Mouse (Mus musculus) lung, embryonic 14.5 days (tissue): ENCODE data around the gene Cd274. TPM values are rescaled to one million over a fixed set of nuclear protein-coding genes. Genes with fewer than 3 reads are reported as not detected.
A peak's percentile ranks its signal among the peaks of the same experiment; 100 is the strongest.

ENCODE experiments used
- ATAC-seq: fragments of 200-750 bp; cut with Nextera tagmentation; 2 replicates; pipeline ENCODE4 v1.8.0; 2017; ENCODE audit warnings: mild to moderate bottlenecking, moderate TSS enrichment, moderate library complexity; ENCODE audit not compliant: insufficient read depth
- DNase-seq: peaks from one replicate; pipeline ENCODE4 v3.0.0-alpha.2; 2015
- H3K27ac ChIP-seq: fragments of 300-500 bp; sonication (generic); 2 replicates; pipeline ENCODE4 v1.5.1; 2014; ENCODE audit warnings: low read depth, mild to moderate bottlenecking, moderate library complexity
- H3K27me3 ChIP-seq: fragments of 300-500 bp; sonication (generic); 2 replicates; pipeline ENCODE4 v1.6.1; 2014; ENCODE audit warnings: low read length, control low read depth; ENCODE audit not compliant: insufficient read depth
- H3K36me3 ChIP-seq: fragments of 300-500 bp; sonication (generic); 2 replicates; pipeline ENCODE4 v1.6.1; 2014; ENCODE audit warnings: control low read depth; ENCODE audit not compliant: insufficient read depth
- H3K4me1 ChIP-seq: fragments of 300-500 bp; sonication (generic); 2 replicates; pipeline ENCODE4 v1.6.1; 2014; ENCODE audit warnings: antibody characterized with exemption, control low read depth; ENCODE audit not compliant: insufficient read depth
- H3K4me2 ChIP-seq: fragments of 300-500 bp; sonication (generic); 2 replicates; pipeline ENCODE4 v1.6.1; 2014; ENCODE audit warnings: mild to moderate bottlenecking
- H3K4me3 ChIP-seq: fragments of 300-500 bp; sonication (generic); 2 replicates; pipeline ENCODE4 v1.5.1; 2014; ENCODE audit warnings: low read depth, low read length
- H3K9ac ChIP-seq: fragments of 300-500 bp; sonication (generic); 2 replicates; pipeline ENCODE4 v1.6.1; 2014
- H3K9me3 ChIP-seq: fragments of 300-500 bp; sonication (generic); 2 replicates; pipeline ENCODE4 v1.6.1; 2016; ENCODE audit warnings: low read depth, low read length, control low read depth
- CTCF ChIP-seq: IDR thresholded peaks from 2 replicates; pipeline ENCODE4 v1.5.1; 2016; ENCODE audit warnings: antibody characterized with exemption, low read depth
- WGBS: fragments of 180-500 bp; shearing (Covaris S2); extraction: QIAGEN DNeasy Blood & Tissue Kit; methylation state at CpG from one replicate; pipeline ENCODE4 v1.1.7; 2014; 5-methylcytosine and 5-hydroxymethylcytosine counted together
- polyA plus RNA-seq: library from polyadenylated mRNA; unstranded; fragments of >200 nt; fragmentation: Nextera tagmentation; extraction: Ambion mirVana; gene quantifications from 2 replicates; pipeline ENCODE4 v1.2.1, GENCODE M21; 2014

Cd274 gene
- polyA plus RNA-seq, 1 experiment from 2014 or later, result 0.25 TPM

DNA sequence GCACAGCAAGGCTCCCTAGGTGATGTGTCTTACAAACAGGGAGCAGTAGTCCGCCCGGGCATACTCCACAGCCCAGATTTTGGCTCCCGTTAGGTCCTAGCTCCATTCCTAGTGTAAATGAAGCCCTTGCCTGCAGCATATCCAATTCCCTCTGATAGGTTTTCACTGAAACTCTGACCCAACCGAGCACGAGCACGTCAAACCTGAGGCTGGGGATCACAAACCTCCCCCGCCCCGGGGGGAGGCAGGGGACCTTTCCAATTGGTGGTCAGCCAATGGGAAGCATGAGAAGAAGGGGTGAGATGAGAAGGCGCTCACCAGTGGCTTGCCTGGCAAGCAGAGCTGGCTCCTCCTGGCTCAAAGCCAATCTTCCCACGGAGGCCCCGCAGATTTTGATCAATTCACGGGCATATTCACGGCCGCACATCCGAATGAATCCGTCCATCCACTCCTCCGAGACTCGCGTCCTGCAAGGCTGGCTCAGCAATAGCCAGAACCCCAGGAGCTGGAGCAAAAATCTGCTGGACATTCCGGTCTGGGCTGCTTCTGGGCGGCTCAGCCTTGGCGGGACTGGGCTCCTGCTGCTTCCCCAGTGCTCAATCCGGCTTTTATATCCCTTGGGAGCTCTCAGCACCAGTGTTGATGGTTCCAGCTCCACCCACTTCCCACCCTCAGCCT, 33.0 kb upstream of the Cd274 start, which contains the start of gene Rln1:
TSS of gene Rln1 (minus strand) at position 603 of the 678 bp plus-strand sequence.
- Histone ChIP-seq H3K4me3 (peak within 1 kb of the TSS; percentile 38), H3K27ac (no peak within 1 kb of the TSS), H3K4me1 (peaks cover 7% of the 10 kb centered on the region; the same call in 1 of the 2 replicates), H3K9ac (peak within 1 kb of the TSS; percentile 60), H3K4me2 (peak within 1 kb of the TSS; percentile 80), H3K9me3 (no peaks in the 10 kb centered on the region), H3K27me3 (peaks cover 19% of the 10 kb centered on the region), H3K36me3 (no peaks in the 10 kb centered on the region)
- TF ChIP-seq CTCF, result no peak
- peak; percentile 63; the same call in 1 of the 2 replicates for ATAC-seq
- 2% methylated on average over 23 of the region's 23 CpGs for WGBS
- DNase-seq, result peak; percentile 76

DNA sequence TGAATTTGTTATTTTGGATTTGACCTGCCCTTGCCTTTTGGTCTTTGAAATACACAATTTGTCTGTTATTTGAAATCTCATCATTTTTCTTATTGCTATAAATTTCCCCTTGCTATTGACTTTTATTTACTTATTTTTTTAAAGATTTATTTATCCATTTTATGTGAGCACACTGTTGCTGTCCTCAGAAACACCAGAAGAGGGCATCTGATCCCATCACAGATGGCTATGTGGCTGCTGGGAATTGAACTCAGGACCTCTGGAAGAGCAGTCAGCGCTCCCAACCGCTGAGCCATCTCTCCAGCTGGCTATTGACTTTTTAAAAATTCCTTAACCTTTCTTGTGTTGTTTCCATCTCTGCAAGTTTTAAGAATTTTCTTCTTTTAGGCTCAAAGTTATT, 30.6 kb upstream of the Cd274 start:
- no peak for DNase-seq
- Histone ChIP-seq H3K9me3 (no peaks in the 10 kb centered on the region), H3K36me3 (no peaks in the 10 kb centered on the region), H3K4me3 (no peak overlapping the region), H3K4me2 (no peak overlapping the region), H3K27me3 (peaks cover 19% of the 10 kb centered on the region), H3K9ac (no peak overlapping the region), H3K27ac (no peak overlapping the region), H3K4me1 (peaks cover 7% of the 10 kb centered on the region; the same call in 1 of the 2 replicates)
- no peak for ATAC-seq
- 84% methylated on average over 2 of the region's 2 CpGs for WGBS
- TF ChIP-seq CTCF, result 0 out of 2 replicates have a peak, but pooled peaks have one; percentile 2

DNA sequence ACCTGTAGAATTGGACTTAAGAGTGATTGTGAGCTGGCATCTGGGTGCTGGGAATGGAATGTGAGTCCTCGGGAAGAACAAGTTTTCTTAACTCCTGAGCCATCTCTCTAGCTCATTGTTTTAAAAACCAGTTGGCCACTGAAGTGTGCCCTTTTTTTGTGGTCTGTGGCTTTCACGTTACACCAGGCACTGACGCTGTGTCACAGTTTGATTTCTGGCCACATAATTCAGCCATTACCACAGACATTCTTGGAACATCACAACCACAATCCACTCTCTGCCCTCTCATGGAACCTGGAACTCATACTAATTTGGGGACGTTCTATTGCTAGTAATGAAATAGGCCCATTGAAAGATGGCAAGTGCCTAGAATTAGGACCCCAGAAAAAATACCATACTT, 26.2 kb upstream of the Cd274 start:
- H3K4me2 ChIP-seq, result no peak overlapping the region
- H3K9me3 ChIP-seq, result no peaks in the 10 kb centered on the region
- 78% methylated on average over 4 of the region's 4 CpGs for WGBS
- no peak overlapping the region for H3K4me3 ChIP-seq
- no peak for DNase-seq
- H3K27me3 ChIP-seq, result no peaks in the 10 kb centered on the region
- H3K9ac ChIP-seq, result no peak overlapping the region
- ATAC-seq, result no peak
- H3K36me3 ChIP-seq, result no peaks in the 10 kb centered on the region
- H3K4me1 ChIP-seq, result no peaks in the 10 kb centered on the region
- H3K27ac ChIP-seq, result no peak overlapping the region
- TF ChIP-seq CTCF, result no peak

DNA sequence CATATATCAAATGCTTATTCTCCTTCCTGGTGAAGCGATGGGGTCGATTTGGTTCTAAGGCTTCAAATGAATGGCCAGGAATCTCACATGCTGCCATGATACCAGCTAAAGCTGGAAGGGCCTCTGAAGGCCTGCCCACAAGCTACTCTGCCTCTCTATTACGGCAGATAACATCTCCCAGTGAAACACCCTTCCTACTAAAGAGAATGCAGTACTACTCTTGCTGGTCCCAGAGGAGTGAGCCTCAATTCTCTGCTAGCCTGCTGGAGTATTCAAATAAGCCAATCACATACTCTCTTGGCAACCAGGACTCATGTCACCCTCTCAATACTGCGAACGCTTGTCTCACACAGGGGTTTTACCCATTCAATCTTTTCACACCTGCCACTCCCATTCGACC, 25.0 kb upstream of the Cd274 start:
- Histone ChIP-seq H3K4me2 (no peak overlapping the region), H3K9ac (no peak overlapping the region), H3K36me3 (no peaks in the 10 kb centered on the region), H3K4me3 (no peak overlapping the region), H3K27ac (no peak overlapping the region), H3K9me3 (no peaks in the 10 kb centered on the region), H3K27me3 (no peaks in the 10 kb centered on the region), H3K4me1 (no peaks in the 10 kb centered on the region)
- DNase-seq (no peak), ATAC-seq (no peak)
- TF ChIP-seq CTCF, result no peak
- WGBS, result 75% methylated on average over 6 of the region's 6 CpGs

DNA sequence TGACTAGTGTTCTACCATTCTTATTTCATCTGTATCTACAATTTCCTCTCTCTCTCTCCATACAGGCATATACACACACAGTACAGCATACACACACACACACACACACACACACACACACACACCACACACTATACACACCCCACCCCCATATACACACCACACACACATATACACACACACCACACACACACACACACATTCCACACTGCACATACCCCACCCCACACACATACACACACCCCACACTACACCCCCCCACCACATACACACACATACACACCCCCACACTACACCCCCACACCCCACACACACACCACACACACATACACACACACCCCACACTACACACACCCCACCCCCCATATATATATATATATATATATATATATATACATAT, 22.4 kb upstream of the Cd274 start:
- no peak for DNase-seq
- H3K27me3 ChIP-seq, result no peaks in the 10 kb centered on the region
- H3K4me2 ChIP-seq, result no peak overlapping the region
- no peak overlapping the region for H3K4me3 ChIP-seq
- no peaks in the 10 kb centered on the region for H3K9me3 ChIP-seq
- H3K4me1 ChIP-seq, result no peaks in the 10 kb centered on the region
- no peak overlapping the region for H3K9ac ChIP-seq
- no peak overlapping the region for H3K27ac ChIP-seq
- H3K36me3 ChIP-seq, result peaks cover 3% of the 10 kb centered on the region; the same call in 1 of the 2 replicates
- ATAC-seq, result no peak
- no peak for TF ChIP-seq CTCF

DNA sequence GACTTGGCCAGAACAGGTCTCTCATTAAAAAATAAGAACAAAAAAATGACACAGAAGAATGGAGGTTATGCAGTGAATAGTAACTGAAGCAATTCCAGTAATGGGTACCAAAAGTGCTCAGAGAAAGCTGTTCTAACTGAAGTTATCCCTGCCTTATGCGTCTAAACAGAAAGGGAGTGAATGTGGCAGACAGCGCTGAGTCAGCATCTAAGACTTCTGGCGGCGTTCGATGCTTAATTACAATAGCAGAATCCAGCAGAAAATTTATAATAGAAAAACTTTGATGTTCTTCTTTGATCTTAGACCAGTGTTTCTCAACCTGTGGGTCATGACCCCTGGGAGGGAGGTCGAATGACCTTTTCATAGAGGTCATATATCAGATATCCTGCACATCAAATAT, 21.6 kb upstream of the Cd274 start:
- Histone ChIP-seq H3K27ac (no peak overlapping the region), H3K9ac (no peak overlapping the region), H3K27me3 (no peaks in the 10 kb centered on the region), H3K4me3 (no peak overlapping the region), H3K4me1 (no peaks in the 10 kb centered on the region), H3K9me3 (no peaks in the 10 kb centered on the region), H3K4me2 (no peak overlapping the region), H3K36me3 (peaks cover 3% of the 10 kb centered on the region; the same call in 1 of the 2 replicates)
- DNase-seq, result no peak
- no peak for TF ChIP-seq CTCF
- WGBS, result 67% methylated on average over 6 of the region's 6 CpGs
- no peak for ATAC-seq

DNA sequence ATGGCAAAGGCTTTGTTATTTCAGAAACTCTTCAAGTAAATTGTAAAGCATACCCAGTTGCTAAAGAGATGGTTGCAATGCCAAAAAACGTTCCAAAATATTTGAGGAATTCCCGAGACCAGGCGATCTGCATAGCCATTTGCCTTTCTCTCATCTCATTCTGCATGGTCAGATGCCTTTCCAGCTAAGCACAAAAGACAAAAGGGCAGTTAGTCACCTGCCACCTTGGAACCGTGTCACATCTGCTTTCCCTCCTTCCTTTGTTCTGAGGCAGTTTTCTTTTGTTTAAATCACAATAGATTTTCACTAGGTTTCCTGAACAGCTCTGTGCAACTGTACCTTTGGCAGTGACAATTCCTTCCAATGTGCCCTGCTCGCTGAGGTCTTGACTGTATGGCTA, 16.3 kb upstream of the Cd274 start:
- Histone ChIP-seq H3K9me3 (no peaks in the 10 kb centered on the region), H3K27me3 (no peaks in the 10 kb centered on the region), H3K4me1 (no peaks in the 10 kb centered on the region), H3K27ac (no peak overlapping the region), H3K9ac (no peak overlapping the region), H3K4me3 (no peak overlapping the region), H3K36me3 (peaks cover 3% of the 10 kb centered on the region; the same call in 1 of the 2 replicates), H3K4me2 (no peak overlapping the region)
- DNase-seq (peak; percentile 7), ATAC-seq (no peak)
- no peak for TF ChIP-seq CTCF
- 52% methylated on average over 5 of the region's 5 CpGs for WGBS
